Mouse (Mus musculus) mouse embryonic stem cell (cell line): Measurements from ENCODE around the gene Cd47.

Source experiments
- in situ Hi-C, 2 experiments: fragments of 300-500 bp; cut with MboI; formaldehyde crosslinking; loops; 1 replicate in 1 of 2; 3 replicates in 1 of 2; pipeline ENCODE4 v1.14.3; 2019 to 2020; ENCODE audit warnings: low sequenced_read_pairs in 2 of 2, low pct_unique_long_range_greater_than_20kb in 1 of 2, mixed read lengths in 1 of 2; ENCODE audit not compliant: unreplicated experiment in 1 of 2

Gene Cd47

DNA sequence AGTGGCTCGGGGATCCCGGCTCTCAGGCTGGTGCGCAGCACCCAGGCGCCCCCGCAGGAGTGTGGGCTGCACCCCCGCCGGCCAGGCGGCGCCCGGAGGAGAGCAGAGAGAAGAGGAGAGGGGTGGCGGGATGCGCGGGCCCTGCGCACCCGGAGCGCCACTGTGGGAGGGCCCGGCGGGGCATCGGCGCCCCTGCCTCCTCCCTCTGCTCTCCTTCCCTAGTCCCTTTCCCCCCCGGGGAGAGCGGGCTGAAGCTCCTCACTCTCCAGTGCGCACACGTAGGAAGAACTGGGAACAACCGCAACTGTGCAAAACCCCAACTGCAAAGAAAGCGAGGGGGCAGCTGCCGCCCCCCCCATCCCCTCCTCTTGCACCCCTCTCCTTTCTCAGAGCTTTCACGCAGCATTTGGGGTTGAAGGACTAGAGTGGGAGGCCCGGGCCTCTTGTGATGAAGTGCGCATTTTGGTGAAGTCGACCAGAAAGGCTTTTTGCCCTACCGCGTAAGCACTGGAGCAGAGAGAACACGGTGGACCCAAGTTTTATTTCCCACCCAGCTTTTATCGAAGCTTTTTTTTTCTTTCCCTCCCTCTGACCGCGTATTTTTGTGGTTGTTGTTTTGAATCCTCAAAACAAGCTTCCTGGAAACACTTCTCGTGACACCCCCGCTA lies 55.6 kb downstream of the Cd47 start:
- in situ Hi-C loops = no loop called here

DNA sequence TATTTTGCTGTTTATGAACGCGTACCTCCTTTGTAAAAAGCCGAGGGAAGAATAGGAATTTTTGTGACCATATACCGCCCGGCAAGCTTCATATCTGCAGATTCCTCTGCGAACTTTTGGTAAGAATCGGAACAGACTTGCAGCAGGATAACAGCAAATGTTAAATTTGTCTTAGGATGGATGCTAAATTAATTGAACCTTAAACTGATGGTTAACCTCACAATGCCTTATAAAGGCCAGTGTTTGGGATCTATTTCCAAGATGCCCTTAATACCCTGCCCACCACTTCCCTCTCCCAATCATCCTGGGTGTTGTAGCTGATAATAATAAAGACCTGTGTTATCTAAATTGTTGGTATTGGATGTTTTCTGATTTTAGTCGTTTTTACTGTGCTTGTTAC lies 56.3 kb downstream of the Cd47 start:
- in situ Hi-C loops = no loop called here

- in situ Hi-C loops = no loop called here
Observed at GRCm38 (mm10) chr16:49857504-49858160, 57.3 kb downstream of the Cd47 start.

- in situ Hi-C loops = no loop called here
Observed at GRCm38 (mm10) chr16:49858161-49858906, 58.0 kb downstream of the Cd47 start.

GRCm38 (mm10) chr16:49858907-49859853 lies 58.8 kb downstream of the Cd47 start:
- in situ Hi-C loops = no loop called here

DNA sequence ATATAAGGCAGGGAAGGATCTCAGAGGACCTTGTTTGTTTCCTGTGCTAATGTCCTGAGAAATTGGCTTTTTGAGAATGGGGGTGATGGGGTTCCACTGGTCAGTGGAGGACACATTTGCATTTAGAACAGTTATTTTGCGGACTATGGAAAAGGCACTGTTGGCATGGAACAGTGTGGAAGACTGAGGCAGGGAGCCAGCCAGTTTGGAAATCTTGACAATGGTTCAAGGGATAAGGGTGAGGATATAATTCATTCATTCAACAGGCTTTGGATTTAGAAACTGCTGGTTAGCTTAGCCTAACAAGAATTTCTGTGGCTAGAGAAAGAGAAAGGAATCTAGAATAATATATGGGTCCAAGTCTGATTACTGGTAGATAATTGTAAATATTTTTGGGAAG lies 61.7 kb downstream of the Cd47 start:
- in situ Hi-C loops = no loop called here

DNA sequence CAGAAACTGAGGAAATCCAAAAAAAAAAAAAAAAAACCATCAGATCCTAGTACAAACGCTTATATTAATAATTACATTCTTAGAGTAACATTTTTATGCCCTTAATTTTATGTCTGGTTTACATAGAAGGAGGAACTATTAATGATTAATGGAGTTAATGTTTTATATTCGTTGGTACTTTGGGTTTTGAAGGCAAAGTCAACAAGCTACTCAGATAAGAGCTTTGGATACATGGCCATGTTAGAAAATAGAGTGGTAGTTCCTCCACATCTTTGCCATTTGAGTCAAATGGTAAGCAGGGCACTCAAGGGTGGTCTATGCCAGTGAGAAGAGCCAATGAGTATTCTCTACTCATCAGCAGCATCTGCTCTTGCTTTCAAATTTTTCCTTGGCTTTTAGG lies 66.3 kb downstream of the Cd47 start:
- in situ Hi-C loops = no loop called here

- in situ Hi-C loops = no loop called here
Observed at GRCm38 (mm10) chr16:49868278-49868677, 67.9 kb downstream of the Cd47 start.

DNA sequence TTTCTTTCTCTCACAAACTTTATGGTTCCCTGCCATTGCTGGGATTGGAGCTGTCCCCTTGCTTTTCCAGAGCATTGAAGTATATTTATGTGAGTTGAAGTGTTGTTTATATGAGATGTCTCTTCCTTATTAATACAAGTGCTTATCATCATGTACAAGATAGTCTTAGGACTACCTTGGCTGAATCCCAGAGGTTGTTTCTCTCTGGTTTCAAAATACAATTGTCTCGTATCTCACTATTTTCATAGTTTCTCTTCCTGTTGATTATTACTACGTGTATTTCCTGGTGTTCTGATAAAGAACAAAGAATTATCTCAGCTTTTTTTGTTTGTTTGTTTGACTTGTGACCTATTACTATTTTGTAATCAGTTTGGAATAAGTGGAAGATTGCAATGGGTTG lies 73.6 kb downstream of the Cd47 start:
- in situ Hi-C loops = no loop called here

DNA sequence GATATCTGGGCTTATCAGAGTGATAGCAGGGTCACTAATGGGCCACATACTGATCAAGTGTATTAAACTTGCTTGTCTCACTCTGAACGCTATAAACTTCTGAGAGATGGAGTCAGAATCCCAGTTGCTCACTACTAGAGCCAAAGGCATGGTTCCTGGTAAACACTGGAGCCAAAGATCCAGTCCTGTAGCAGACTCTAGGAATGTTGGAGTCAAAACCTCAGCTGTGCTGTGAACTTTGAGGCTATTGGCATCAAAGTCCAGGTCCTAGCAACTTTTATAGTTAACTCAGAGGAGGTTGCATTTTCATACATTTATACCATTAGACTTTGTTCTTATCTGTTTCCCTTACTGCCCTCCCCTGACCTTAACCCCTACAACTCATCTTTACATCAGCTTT lies 74.2 kb downstream of the Cd47 start:
- in situ Hi-C loops = no loop called here

DNA sequence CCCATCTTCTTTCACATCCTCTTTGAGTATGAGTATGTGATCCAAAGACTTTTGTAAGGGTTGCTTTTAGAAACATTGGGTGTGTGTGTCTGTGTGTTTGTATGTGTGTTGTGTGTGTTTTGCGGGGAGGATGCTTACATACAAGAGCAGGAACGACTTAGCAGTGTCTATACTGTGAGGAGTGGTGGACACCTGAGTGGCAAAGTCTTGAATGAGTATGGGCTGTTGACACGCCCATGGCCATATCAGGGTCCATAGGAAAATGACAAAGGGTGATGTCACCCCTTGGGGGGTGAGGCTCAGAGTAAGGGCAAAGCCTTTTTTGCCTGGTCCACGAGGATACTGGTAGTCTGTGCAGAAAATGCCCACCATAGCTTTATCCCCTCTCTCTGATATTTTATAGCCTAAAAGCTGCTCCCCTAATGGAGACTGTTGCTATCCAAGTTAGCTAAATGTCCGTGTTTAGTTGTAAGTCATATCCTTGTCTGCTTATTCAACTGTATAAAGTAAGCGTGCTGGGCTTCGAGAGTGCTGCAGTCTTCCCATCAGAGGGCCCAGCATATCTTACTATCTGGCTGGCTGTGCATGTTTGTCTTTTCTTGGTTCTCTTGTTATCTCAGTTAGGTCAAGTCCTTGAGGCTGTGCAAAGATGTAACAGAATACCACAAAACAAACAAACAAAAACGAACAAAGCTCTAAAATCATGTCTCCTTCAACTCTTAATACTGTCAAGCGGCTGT lies 76.1 kb downstream of the Cd47 start:
- in situ Hi-C loops = no loop called here

GRCm38 (mm10) chr16:49877243-49877642 lies 76.9 kb downstream of the Cd47 start:
- in situ Hi-C loops = no loop called here

GRCm38 (mm10) chr16:49878051-49878450 lies 77.7 kb downstream of the Cd47 start:
- in situ Hi-C loops = no loop called here

DNA sequence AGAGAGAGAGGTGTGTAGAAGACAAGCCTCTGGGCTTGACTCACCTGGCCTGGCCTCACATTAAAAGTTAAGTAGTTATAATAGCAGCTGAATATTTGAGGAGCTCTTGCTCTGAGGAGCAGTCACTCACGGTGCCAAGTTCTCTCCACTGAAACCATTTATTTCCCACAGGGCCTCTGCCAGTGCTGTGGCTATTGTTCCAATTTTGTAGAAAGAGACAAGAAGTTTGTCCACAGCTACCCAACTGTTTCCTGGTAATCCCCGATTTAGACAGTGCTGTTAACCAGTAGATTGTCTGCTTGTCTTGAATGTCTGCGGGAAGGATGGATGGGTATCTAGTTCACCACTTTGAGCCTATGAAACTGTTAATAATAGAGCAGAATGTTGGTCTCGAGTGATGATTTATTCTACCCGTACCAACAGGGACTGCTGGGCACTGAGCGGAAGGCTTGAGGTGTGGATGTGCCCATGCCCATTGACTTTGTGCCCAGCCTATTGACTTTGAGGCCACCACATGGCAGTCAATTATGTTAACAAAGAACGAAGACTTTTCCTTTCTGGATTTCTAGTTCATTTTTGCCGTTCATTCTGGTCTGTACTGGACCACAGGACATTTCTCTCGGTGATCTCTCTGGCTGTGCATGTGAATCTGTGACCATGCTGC lies 86.2 kb downstream of the Cd47 start:
- in situ Hi-C loops = no loop called here

DNA sequence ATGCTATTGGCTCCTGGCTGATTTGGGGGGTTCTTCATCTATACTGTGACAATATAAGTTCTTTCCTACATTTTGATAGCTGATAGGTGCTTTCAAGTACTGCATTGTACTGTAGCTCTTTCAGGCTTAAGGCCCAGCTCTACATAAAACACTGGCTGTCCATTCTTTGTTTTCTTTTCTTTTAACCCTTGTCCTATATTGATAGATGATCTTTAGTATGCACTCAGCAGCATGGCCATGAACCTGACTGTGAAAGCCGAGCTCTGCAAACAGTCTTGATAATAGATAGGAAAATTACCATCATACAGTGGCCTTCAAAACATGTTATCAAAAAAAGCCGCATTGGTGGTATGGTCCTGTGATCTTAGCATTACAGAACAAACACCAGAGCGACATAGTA lies 87.0 kb downstream of the Cd47 start:
- in situ Hi-C loops = no loop called here

DNA sequence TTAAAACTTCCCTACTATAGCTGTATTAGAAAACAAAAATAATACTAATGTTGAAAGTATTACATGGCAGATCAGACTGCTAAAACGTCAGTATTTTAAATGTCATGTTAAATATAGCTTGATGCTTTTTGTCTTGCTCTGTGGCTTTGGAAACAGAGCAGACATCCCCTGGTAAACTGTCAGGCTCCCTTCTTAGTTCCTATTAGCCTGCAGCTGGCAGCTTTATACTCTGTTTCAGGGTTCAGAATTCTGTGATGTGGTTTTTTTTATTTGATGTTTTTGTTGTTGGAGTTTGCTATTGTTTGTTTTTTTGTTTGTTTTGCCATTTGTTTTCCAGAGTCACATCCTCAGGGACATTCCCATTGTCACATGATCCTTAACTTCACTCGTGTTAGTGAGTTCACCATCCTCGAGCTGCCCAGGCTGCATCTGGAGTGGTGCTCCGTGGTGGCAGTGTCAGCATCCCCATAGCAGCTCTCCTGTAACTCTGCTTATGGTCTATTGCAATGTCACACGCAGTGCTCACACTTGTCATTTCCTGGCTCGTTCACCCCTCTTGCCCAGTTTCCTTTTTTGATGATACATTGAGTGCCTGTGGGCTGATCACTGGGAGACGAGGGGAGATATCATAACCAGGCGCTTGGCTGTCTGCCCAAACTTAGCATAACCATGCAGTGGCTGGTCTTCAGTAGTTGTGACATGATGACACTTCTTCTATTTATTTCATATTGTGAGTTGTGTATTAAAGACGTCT lies 87.7 kb downstream of the Cd47 start:
- in situ Hi-C loops = no loop called here

DNA sequence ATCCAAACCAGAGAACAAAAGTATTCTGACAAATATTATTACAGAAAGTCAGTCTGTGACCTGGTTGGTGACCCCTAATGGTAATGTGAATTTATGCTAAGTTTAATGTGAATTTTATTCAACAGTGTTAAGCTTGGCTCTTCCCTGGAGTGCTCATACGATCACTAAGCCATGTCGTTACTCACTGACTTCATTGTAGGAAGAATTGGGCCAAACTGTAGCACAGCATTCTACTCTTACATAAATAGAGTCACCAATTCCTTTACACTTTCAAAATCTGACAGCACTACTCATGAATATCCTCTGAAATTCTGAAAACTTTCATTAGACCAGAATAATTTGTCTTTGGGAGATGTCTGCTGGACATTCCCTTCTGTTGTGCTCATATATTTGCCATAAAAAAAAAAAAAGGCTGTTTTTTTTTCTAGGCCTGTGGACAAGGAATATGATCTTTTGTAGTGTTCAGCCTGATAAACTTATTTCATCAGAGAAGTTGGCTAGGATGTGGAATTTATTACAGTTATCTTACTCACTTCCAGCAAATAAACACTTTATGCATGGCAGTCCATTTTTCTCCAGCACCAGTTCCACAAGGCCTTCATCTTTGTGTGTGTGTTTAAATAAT lies 88.8 kb downstream of the Cd47 start:
- in situ Hi-C loops = no loop called here
